Mouse (Mus musculus) intestine, embryonic 15.5 days (tissue): Measurements from ENCODE around the gene Dlx5. TPM values are rescaled to one million over a fixed set of nuclear protein-coding genes. Genes with fewer than 3 reads are reported as not detected.

ENCODE experiments used
- ATAC-seq: fragments of 200-750 bp; cut with Nextera tagmentation; 2 replicates; pipeline ENCODE4 v1.8.0; 2017; ENCODE audit warnings: moderate TSS enrichment, moderate library complexity
- H3K27ac ChIP-seq: fragments of 300-500 bp; sonication (generic); 2 replicates; pipeline ENCODE4 v1.5.1; 2015; ENCODE audit warnings: mild to moderate bottlenecking, inconsistent platforms
- H3K27me3 ChIP-seq: fragments of 300-500 bp; sonication (generic); replicated peaks from 2 replicates; pipeline ENCODE4 v1.6.1; 2015; ENCODE audit warnings: inconsistent platforms
- H3K36me3 ChIP-seq: fragments of 300-500 bp; sonication (generic); 2 replicates; pipeline ENCODE4 v1.6.1; 2015; ENCODE audit warnings: inconsistent platforms
- H3K4me1 ChIP-seq: fragments of 300-500 bp; sonication (generic); replicated peaks from 2 replicates; pipeline ENCODE4 v1.6.1; 2015; ENCODE audit warnings: inconsistent platforms
- H3K4me2 ChIP-seq: fragments of 300-500 bp; sonication (generic); replicated peaks from 2 replicates; pipeline ENCODE4 v1.6.1; 2015; ENCODE audit warnings: mild to moderate bottlenecking, inconsistent platforms
- H3K4me3 ChIP-seq: fragments of 300-500 bp; sonication (generic); replicated peaks from 2 replicates; pipeline ENCODE4 v1.5.1; 2015; ENCODE audit warnings: inconsistent platforms
- H3K9ac ChIP-seq: fragments of 300-500 bp; sonication (generic); 2 replicates; pipeline ENCODE4 v1.6.1; 2015; ENCODE audit warnings: inconsistent platforms
- H3K9me3 ChIP-seq: fragments of 300-500 bp; sonication (generic); 2 replicates; pipeline ENCODE4 v1.6.1; 2016; ENCODE audit warnings: inconsistent platforms
- WGBS: fragments of 180-500 bp; shearing (Covaris S2); methylation state at CpG from one replicate; pipeline ENCODE4 v1.1.7; 2015; 5-methylcytosine and 5-hydroxymethylcytosine counted together
- polyA plus RNA-seq: library from polyadenylated mRNA; unstranded; fragments of >200 nt; fragmentation: Nextera tagmentation; extraction: Ambion mirVana; gene quantifications from 2 replicates; pipeline ENCODE4 v1.2.1, GENCODE M21; 2015

Dlx5 gene
- polyA plus RNA-seq, 1 experiment from 2014 or later, result 2.1 TPM

DNA sequence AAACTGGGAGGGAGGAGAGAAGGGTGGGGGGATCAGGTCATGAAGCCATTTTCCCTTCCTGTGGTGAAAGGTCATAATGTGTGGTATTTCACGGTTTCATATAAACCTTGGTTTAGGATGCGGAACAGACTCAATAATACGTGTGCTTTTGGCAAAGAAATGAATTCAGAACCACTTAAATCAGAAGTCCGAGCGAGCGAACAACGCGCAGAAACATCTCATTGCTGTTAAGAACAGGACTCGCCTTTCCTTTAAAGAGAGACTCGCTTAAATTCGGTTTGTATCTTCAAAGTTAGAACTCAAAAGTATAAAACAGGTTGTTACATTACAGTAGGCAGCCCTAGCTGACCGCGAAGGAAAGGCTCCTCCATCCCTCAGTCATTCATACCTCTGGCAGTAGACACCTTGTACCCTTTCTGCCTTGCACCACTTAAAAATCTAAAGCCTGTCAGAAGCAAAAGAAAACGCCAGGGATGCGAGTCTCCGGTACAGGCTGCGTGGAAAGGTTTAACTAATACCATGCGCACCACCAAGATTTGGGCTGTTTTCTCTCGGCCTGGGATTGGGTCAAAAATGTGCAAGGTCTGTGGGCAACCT is 8.3 kb downstream of the Dlx5 start:
- Histone ChIP-seq H3K27me3 (peaks cover 89% of the 10 kb centered on the region), H3K4me3 (no peak overlapping the region), H3K36me3 (no peaks in the 10 kb centered on the region), H3K9ac (no peak overlapping the region), H3K27ac (no peak overlapping the region), H3K4me1 (no peaks in the 10 kb centered on the region), H3K9me3 (no peaks in the 10 kb centered on the region), H3K4me2 (no peak overlapping the region)
- 1% methylated on average over 19 of the region's 19 CpGs for WGBS
- ATAC-seq, result no peak

- WGBS, result 4% methylated on average over 5 of the region's 5 CpGs
- Histone ChIP-seq H3K27me3 (peaks cover 87% of the 10 kb centered on the region), H3K4me2 (no peak overlapping the region), H3K27ac (no peak overlapping the region), H3K4me1 (no peaks in the 10 kb centered on the region), H3K4me3 (no peak overlapping the region), H3K36me3 (no peaks in the 10 kb centered on the region), H3K9ac (no peak overlapping the region), H3K9me3 (no peaks in the 10 kb centered on the region)
- ATAC-seq, result no peak
These were observed 9.0 kb downstream of the Dlx5 start for GRCm38 (mm10) chr6:6872873-6873272.

GRCm38 (mm10) chr6:6871692-6872091 is 10.2 kb downstream of the Dlx5 start:
- no peak overlapping the region for H3K4me2 ChIP-seq
- no peak overlapping the region for H3K27ac ChIP-seq
- peaks cover 86% of the 10 kb centered on the region for H3K27me3 ChIP-seq
- WGBS, result 6% methylated on average over 5 of the region's 5 CpGs
- no peak overlapping the region for H3K4me3 ChIP-seq
- no peak overlapping the region for H3K9ac ChIP-seq
- H3K36me3 ChIP-seq, result no peaks in the 10 kb centered on the region
- H3K4me1 ChIP-seq, result no peaks in the 10 kb centered on the region
- no peaks in the 10 kb centered on the region for H3K9me3 ChIP-seq
- no peak for ATAC-seq

DNA sequence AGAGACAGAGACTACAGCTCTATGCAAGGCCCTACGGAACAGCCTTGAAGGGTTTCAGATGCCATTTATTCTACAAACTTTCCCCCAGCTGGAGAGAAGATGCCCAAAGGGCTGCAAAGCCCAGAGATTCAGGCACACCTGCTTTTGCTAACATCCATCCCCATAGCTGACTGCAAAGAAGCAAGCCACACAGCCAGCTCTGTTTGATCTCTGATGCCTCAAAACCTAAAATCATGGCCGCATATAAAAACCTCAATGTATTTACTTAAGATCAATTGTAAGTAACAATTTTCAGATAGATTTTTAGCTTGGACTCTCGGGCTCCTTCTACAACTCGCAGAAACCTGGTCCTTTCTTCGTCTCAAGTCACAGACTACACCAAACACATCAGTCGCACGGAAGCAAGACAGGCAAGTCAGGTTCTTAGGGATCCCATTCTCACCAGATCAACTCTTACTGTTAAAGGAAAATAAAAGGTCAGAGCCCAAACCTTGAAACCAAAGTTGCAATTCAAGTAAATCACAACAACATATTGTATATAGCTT is 10.9 kb downstream of the Dlx5 start:
- H3K4me1 ChIP-seq, result no peaks in the 10 kb centered on the region
- WGBS, result 3% methylated on average over 7 of the region's 7 CpGs

DNA sequence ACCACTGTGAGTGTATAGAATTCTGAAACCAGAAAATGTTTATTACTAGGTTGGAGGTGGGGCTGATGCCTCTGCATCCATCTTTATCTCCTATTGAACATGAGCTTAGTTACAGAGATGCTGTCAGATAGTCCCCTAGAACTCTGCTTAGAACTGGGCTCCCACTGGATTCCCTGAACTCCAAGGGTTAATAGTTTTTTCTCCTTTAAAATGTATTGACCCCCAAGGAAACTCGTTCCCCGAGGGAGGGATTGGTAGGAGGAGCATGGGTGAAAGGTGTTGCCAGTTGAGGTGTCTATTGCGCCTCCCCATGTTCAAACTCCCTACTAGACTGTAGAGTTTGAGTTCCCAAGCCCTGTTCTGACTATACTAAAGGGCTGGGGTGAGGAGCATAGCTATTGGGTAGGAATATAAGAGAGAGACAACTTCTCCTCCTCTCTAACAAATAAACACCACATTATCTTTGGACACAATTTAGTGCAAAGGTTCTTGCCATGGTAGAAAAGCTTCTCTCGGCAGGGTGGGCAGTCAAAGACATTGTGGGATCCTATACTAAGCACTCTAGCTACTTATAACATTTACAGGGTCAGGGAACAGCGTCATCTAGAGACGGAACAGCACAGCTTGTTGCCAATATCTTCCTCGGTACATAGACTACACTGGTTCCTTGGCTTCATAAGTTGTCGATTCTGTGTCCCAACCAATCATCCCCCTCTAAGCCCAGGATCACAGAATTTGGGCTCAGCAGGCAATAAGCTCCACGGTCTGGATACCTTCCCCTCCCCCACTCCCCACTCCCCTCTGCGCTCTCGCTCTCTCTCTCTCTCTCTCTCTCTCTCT is 11.7 kb downstream of the Dlx5 start:
- Histone ChIP-seq H3K9me3 (no peaks in the 10 kb centered on the region), H3K4me3 (no peak overlapping the region), H3K27ac (no peak overlapping the region), H3K36me3 (no peaks in the 10 kb centered on the region), H3K27me3 (peaks cover 84% of the 10 kb centered on the region), H3K9ac (no peak overlapping the region), H3K4me2 (no peak overlapping the region), H3K4me1 (no peaks in the 10 kb centered on the region)
- WGBS, result under 1% methylated on average over 11 of the region's 11 CpGs
- ATAC-seq, result no peak

More for the DNA sequence above, 10.9 kb downstream of the Dlx5 start:
- no peaks in the 10 kb centered on the region for H3K9me3 ChIP-seq
- H3K4me2 ChIP-seq, result no peak overlapping the region
- no peak overlapping the region for H3K9ac ChIP-seq
- H3K36me3 ChIP-seq, result no peaks in the 10 kb centered on the region
- no peak overlapping the region for H3K4me3 ChIP-seq
- no peak overlapping the region for H3K27ac ChIP-seq
- H3K27me3 ChIP-seq, result peaks cover 84% of the 10 kb centered on the region
- ATAC-seq, result no peak

DNA sequence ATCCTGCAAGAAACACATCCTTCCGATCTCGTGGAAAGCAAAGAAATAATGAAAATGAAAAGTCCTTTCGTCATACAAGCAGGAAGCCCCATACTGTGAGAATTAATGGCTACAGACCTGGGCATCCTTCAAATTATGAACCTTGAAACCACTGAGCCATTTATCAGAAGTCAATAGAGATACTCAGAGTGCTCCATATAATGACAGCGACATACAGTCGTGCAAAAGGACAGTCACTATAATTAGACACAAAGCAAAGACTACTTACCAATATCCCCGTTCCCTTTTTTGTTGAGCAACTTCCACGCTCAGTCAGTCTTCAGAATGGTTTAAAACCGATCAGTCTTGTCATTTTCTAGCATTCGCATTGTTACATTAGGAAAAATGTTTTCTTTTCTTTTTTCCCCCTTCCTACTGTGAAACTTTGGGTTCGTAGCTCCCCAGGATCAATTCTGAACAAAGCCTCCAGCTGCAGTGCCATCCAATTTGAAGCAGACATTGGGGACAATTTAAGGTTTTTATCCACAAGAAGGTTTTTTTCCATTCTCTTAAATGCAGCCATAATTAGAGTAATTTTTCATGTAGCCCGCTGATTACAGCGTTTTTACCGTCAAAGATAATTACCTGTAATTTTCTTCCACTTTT is 12.7 kb downstream of the Dlx5 start:
- H3K9me3 ChIP-seq, result no peaks in the 10 kb centered on the region
- no peak overlapping the region for H3K27ac ChIP-seq
- H3K4me3 ChIP-seq, result no peak overlapping the region
- H3K4me1 ChIP-seq, result no peaks in the 10 kb centered on the region
- WGBS, result 7% methylated on average over 13 of the region's 13 CpGs
- H3K27me3 ChIP-seq, result peaks cover 83% of the 10 kb centered on the region
- no peak overlapping the region for H3K9ac ChIP-seq
- no peaks in the 10 kb centered on the region for H3K36me3 ChIP-seq
- H3K4me2 ChIP-seq, result no peak overlapping the region
- ATAC-seq, result no peak

DNA sequence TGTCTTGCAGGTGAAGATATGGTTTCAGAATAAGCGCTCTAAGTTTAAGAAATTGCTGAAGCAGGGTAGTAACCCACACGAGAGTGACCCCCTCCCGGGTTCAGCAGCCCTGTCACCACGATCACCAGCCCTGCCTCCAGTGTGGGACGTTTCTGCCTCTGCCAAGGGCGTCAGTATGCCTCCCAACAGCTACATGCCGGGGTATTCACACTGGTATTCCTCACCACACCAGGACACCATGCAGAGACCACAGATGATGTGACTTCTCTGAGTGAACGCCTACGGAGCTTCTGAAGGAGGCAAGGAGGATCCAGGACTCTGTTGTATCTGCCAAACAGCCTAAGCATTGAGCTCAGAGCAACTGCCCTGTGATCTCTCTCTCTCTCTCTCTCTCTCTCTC is 14.9 kb downstream of the Dlx5 start:
- 2% methylated on average over 9 of the region's 9 CpGs for WGBS
- H3K4me2 ChIP-seq, result no peak overlapping the region
- H3K36me3 ChIP-seq, result no peaks in the 10 kb centered on the region
- peaks cover 16% of the 10 kb centered on the region for H3K4me1 ChIP-seq
- peaks cover 83% of the 10 kb centered on the region for H3K27me3 ChIP-seq
- H3K9me3 ChIP-seq, result no peaks in the 10 kb centered on the region
- H3K9ac ChIP-seq, result no peak overlapping the region
- no peak for ATAC-seq
- no peak overlapping the region for H3K4me3 ChIP-seq
- no peak overlapping the region for H3K27ac ChIP-seq

- Histone ChIP-seq H3K27ac (no peak overlapping the region), H3K9me3 (no peaks in the 10 kb centered on the region), H3K4me3 (no peak overlapping the region), H3K4me1 (peaks cover 27% of the 10 kb centered on the region), H3K9ac (no peak overlapping the region), H3K36me3 (no peaks in the 10 kb centered on the region), H3K4me2 (no peak overlapping the region), H3K27me3 (peaks cover 83% of the 10 kb centered on the region)
- 5% methylated on average over 36 of the region's 36 CpGs for WGBS
- ATAC-seq, result no peak
These were observed 17.1 kb downstream of the Dlx5 start for GRCm38 (mm10) chr6:6864441-6865440.

DNA sequence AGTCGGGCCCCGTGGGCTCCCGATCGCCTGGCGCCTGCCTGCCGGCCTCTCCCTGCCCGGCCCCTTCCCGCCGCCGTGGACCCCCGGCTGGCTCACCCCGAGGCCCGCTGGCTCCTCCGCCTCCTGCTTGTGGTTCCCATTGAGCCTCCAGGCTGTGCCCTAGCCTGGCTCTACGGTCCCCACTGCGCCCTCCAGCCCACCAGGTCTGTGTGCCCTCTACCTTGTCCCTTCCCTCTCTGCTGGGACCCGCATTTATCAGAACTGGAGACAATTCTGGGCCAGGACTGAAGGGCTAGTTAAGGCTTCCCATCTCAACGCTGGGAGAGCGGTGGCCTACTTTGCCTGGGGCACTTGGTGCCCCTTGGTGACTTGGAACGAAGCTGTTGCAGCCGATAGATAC is 17.9 kb downstream of the Dlx5 start:
- no peak overlapping the region for H3K27ac ChIP-seq
- peak overlapping the region; percentile 42 for H3K4me3 ChIP-seq
- WGBS, result 4% methylated on average over 21 of the region's 21 CpGs
- H3K4me1 ChIP-seq, result peaks cover 27% of the 10 kb centered on the region
- H3K9me3 ChIP-seq, result no peaks in the 10 kb centered on the region
- ATAC-seq, result peak; percentile 34
- H3K4me2 ChIP-seq, result peak overlapping the region; percentile 84
- no peaks in the 10 kb centered on the region for H3K36me3 ChIP-seq
- 0 out of 2 replicates have a peak overlapping the region, but pooled peaks have one; percentile 5 for H3K9ac ChIP-seq
- H3K27me3 ChIP-seq, result peaks cover 84% of the 10 kb centered on the region

- peaks cover 83% of the 10 kb centered on the region for H3K27me3 ChIP-seq
- H3K9ac ChIP-seq, result 0 out of 2 replicates have a peak within 1 kb of the TSS, but pooled peaks have one; percentile 5
- H3K36me3 ChIP-seq, result no peaks in the 10 kb centered on the region
- H3K4me3 ChIP-seq, result peak within 1 kb of the TSS; percentile 42
- ATAC-seq, result peak; percentile 75
- H3K27ac ChIP-seq, result no peak within 1 kb of the TSS
- H3K4me2 ChIP-seq, result peak within 1 kb of the TSS; percentile 84
- peaks cover 27% of the 10 kb centered on the region for H3K4me1 ChIP-seq
- H3K9me3 ChIP-seq, result no peaks in the 10 kb centered on the region
- 0% methylated on average over 51 of the region's 52 CpGs for WGBS
These were observed 18.6 kb downstream of the Dlx5 start, which contains the start of gene Dlx6 for GRCm38 (mm10) chr6:6863160-6863870. Dlx6 (plus strand) TSS chr6:6863334.

DNA sequence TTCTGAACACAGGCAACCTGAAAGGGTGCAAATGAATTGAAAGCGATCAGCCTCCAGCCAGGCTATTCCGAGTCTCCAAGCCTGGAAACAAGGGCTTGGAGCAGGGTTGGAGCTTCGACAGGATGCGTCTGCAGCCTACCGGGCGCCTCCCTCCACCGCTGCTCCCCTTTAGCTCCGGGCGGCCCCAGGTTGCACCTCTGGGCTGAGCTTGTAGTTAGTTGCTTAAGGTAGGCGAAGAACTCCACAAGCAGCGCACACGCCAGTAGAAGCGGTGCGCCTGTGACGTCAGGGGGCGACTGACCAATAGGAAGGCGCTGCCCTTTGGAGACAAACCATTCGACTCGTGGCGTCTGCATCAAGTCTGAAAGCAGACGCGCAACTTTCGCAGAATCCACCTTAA is 19.3 kb downstream of the Dlx5 start:
- no peak overlapping the region for H3K9ac ChIP-seq
- no peak overlapping the region for H3K27ac ChIP-seq
- H3K4me2 ChIP-seq, result peak overlapping the region; percentile 84
- 2% methylated on average over 23 of the region's 23 CpGs for WGBS
- peaks cover 87% of the 10 kb centered on the region for H3K27me3 ChIP-seq
- H3K36me3 ChIP-seq, result no peaks in the 10 kb centered on the region
- peaks cover 27% of the 10 kb centered on the region for H3K4me1 ChIP-seq
- peak; percentile 47 for ATAC-seq
- H3K9me3 ChIP-seq, result no peaks in the 10 kb centered on the region
- peak overlapping the region; percentile 42 for H3K4me3 ChIP-seq
